Mouse (Mus musculus) heart, postnatal 0 days (tissue): ENCODE data around the gene Macf1.

ENCODE experiments used
- CTCF ChIP-seq: IDR thresholded peaks from 2 replicates; pipeline ENCODE4 v1.5.1; 2016; ENCODE audit warnings: antibody characterized with exemption, control low read depth, low read depth
- EP300 ChIP-seq: IDR thresholded peaks from 2 replicates; pipeline ENCODE4 v1.6.1; 2016; ENCODE audit warnings: antibody characterized with exemption, low read depth

- TF ChIP-seq CTCF (no peak), EP300 (no peak)
Observed at GRCm38 (mm10) chr4:123605309-123605708, 78.9 kb downstream of the Macf1 start.
